Mouse (Mus musculus): ENCODE data around the gene Wipi2. TPM values are rescaled to one million over a fixed set of nuclear protein-coding genes. Genes with fewer than 3 reads are reported as not detected.

Wipi2 gene
- total and polyA plus RNA-seq, 3 experiments, result 10.9 to 42.8 (median 42.7) TPM

GRCm38 (mm10) chr5:142660656-142661434 is 33.3 kb downstream of the Wipi2 start:
- DNase-seq (ENCODE audit: low spot score), result no peak
- H3K4me1 ChIP-seq (ENCODE audit: insufficient read depth, low read depth, low read length), result no peaks in the 10 kb centered on the region
- TF ChIP-seq GATA2 (IDR thresholded peaks at IDR 0.05; ENCODE audit: borderline replicate concordance, low read depth, low read length), result no peak
- TF ChIP-seq TAL1 (conservative IDR thresholded peaks at IDR 0.05; ENCODE audit: low read depth, low read length), result no peak
- no peak for TF ChIP-seq POLR2AphosphoS5 (IDR thresholded peaks at IDR 0.05; ENCODE audit: insufficient replicate concordance, low read depth, low read length)
- TF ChIP-seq CTCF (IDR thresholded peaks at IDR 0.05; ENCODE audit: low read depth, low read length), result no peak
- TF ChIP-seq GATA1 (IDR thresholded peaks at IDR 0.05; ENCODE audit: borderline replicate concordance, low read length), result no peak
- H3K9me3 ChIP-seq (replicated peaks), result no peaks in the 10 kb centered on the region
- peaks cover 99% of the 10 kb centered on the region for H3K36me3 ChIP-seq (replicated peaks)
- no peak for ATAC-seq (ENCODE audit: extremely low read depth, insufficient number of reproducible peaks, low FRiP score, poor library complexity, severe bottlenecking)
- no peaks in the 10 kb centered on the region for H3K27me3 ChIP-seq (ENCODE audit: insufficient read depth, low read length)
- H3K4me3 ChIP-seq (ENCODE audit: low read depth, low read length), result no peak overlapping the region

GRCm38 (mm10) chr5:142667921-142668320 is 40.4 kb downstream of the Wipi2 start:
- Histone ChIP-seq H3K36me3 (replicated peaks) (peaks cover 90% of the 10 kb centered on the region), H3K4me3 (ENCODE audit: low read depth, low read length) (no peak overlapping the region), H3K27me3 (ENCODE audit: insufficient read depth, low read length) (no peaks in the 10 kb centered on the region), H3K9me3 (replicated peaks) (no peaks in the 10 kb centered on the region), H3K4me1 (ENCODE audit: insufficient read depth, low read depth, low read length) (0 out of 2 replicates have a peak, but pooled peaks cover under 1% of the 10 kb centered on the region)
- DNase-seq (ENCODE audit: low spot score) (no peak), ATAC-seq (ENCODE audit: extremely low read depth, insufficient number of reproducible peaks, low FRiP score, poor library complexity, severe bottlenecking) (no peak)
- TF ChIP-seq POLR2AphosphoS5 (IDR thresholded peaks at IDR 0.05; ENCODE audit: insufficient replicate concordance, low read depth, low read length) (no peak), CTCF (IDR thresholded peaks at IDR 0.05; ENCODE audit: low read depth, low read length) (no peak), GATA2 (IDR thresholded peaks at IDR 0.05; ENCODE audit: borderline replicate concordance, low read depth, low read length) (no peak), TAL1 (conservative IDR thresholded peaks at IDR 0.05; ENCODE audit: low read depth, low read length) (no peak), GATA1 (IDR thresholded peaks at IDR 0.05; ENCODE audit: borderline replicate concordance, low read length) (no peak)

- peaks cover 82% of the 10 kb centered on the region for H3K36me3 ChIP-seq (replicated peaks)
- no peaks in the 10 kb centered on the region for H3K9me3 ChIP-seq (replicated peaks)
- TF ChIP-seq GATA1 (IDR thresholded peaks at IDR 0.05; ENCODE audit: borderline replicate concordance, low read length), result no peak
- no peak for TF ChIP-seq CTCF (IDR thresholded peaks at IDR 0.05; ENCODE audit: low read depth, low read length)
- TF ChIP-seq GATA2 (IDR thresholded peaks at IDR 0.05; ENCODE audit: borderline replicate concordance, low read depth, low read length), result no peak
- no peak for TF ChIP-seq TAL1 (conservative IDR thresholded peaks at IDR 0.05; ENCODE audit: low read depth, low read length)
- no peak for TF ChIP-seq POLR2AphosphoS5 (IDR thresholded peaks at IDR 0.05; ENCODE audit: insufficient replicate concordance, low read depth, low read length)
- H3K4me1 ChIP-seq (ENCODE audit: insufficient read depth, low read depth, low read length), result 0 out of 2 replicates have a peak, but pooled peaks cover 3% of the 10 kb centered on the region
- DNase-seq (ENCODE audit: low spot score) (no peak), ATAC-seq (ENCODE audit: extremely low read depth, insufficient number of reproducible peaks, low FRiP score, poor library complexity, severe bottlenecking) (no peak)
- no peaks in the 10 kb centered on the region for H3K27me3 ChIP-seq (ENCODE audit: insufficient read depth, low read length)
- H3K4me3 ChIP-seq (ENCODE audit: low read depth, low read length), result no peak overlapping the region
These were observed 41.2 kb downstream of the Wipi2 start for GRCm38 (mm10) chr5:142668556-142669263.

- H3K4me1 ChIP-seq (ENCODE audit: insufficient read depth, low read depth, low read length), result 0 out of 2 replicates have a peak, but pooled peaks cover 3% of the 10 kb centered on the region
- no peak for TF ChIP-seq GATA2 (IDR thresholded peaks at IDR 0.05; ENCODE audit: borderline replicate concordance, low read depth, low read length)
- TF ChIP-seq TAL1 (conservative IDR thresholded peaks at IDR 0.05; ENCODE audit: low read depth, low read length), result no peak
- no peak for TF ChIP-seq CTCF (IDR thresholded peaks at IDR 0.05; ENCODE audit: low read depth, low read length)
- TF ChIP-seq GATA1 (IDR thresholded peaks at IDR 0.05; ENCODE audit: borderline replicate concordance, low read length), result no peak
- no peak for TF ChIP-seq POLR2AphosphoS5 (IDR thresholded peaks at IDR 0.05; ENCODE audit: insufficient replicate concordance, low read depth, low read length)
- H3K9me3 ChIP-seq (replicated peaks), result no peaks in the 10 kb centered on the region
- peaks cover 72% of the 10 kb centered on the region for H3K36me3 ChIP-seq (replicated peaks)
- no peak overlapping the region for H3K4me3 ChIP-seq (ENCODE audit: low read depth, low read length)
- ATAC-seq (ENCODE audit: extremely low read depth, insufficient number of reproducible peaks, low FRiP score, poor library complexity, severe bottlenecking) (no peak), DNase-seq (ENCODE audit: low spot score) (no peak)
- peaks cover 4% of the 10 kb centered on the region for H3K27me3 ChIP-seq (ENCODE audit: insufficient read depth, low read length)
These were observed 42.2 kb downstream of the Wipi2 start for GRCm38 (mm10) chr5:142669726-142670125.

- Histone ChIP-seq H3K27me3 (ENCODE audit: insufficient read depth, low read length) (peaks cover 4% of the 10 kb centered on the region), H3K9me3 (replicated peaks) (no peaks in the 10 kb centered on the region), H3K4me1 (ENCODE audit: insufficient read depth, low read depth, low read length) (peaks cover 15% of the 10 kb centered on the region), H3K4me3 (ENCODE audit: low read depth, low read length) (no peak overlapping the region), H3K36me3 (replicated peaks) (peaks cover 38% of the 10 kb centered on the region)
- DNase-seq (ENCODE audit: low spot score), result no peak
- no peak for ATAC-seq (ENCODE audit: extremely low read depth, insufficient number of reproducible peaks, low FRiP score, poor library complexity, severe bottlenecking)
- TF ChIP-seq POLR2AphosphoS5 (IDR thresholded peaks at IDR 0.05; ENCODE audit: insufficient replicate concordance, low read depth, low read length) (no peak), GATA2 (IDR thresholded peaks at IDR 0.05; ENCODE audit: borderline replicate concordance, low read depth, low read length) (no peak), TAL1 (conservative IDR thresholded peaks at IDR 0.05; ENCODE audit: low read depth, low read length) (no peak), GATA1 (IDR thresholded peaks at IDR 0.05; ENCODE audit: borderline replicate concordance, low read length) (no peak), CTCF (IDR thresholded peaks at IDR 0.05; ENCODE audit: low read depth, low read length) (no peak)
These were observed 45.6 kb downstream of the Wipi2 start for GRCm38 (mm10) chr5:142673082-142673481.

- H3K4me1 ChIP-seq (ENCODE audit: insufficient read depth, low read depth, low read length), result peaks cover 23% of the 10 kb centered on the region
- TF ChIP-seq GATA1 (IDR thresholded peaks at IDR 0.05; ENCODE audit: borderline replicate concordance, low read length) (no peak), POLR2AphosphoS5 (IDR thresholded peaks at IDR 0.05; ENCODE audit: insufficient replicate concordance, low read depth, low read length) (no peak)
- peak overlapping the region; percentile 31; the same call in 1 of the 2 replicates for H3K4me3 ChIP-seq (ENCODE audit: low read depth, low read length)
- no peak for ATAC-seq (ENCODE audit: extremely low read depth, insufficient number of reproducible peaks, low FRiP score, poor library complexity, severe bottlenecking)
- H3K27me3 ChIP-seq (ENCODE audit: insufficient read depth, low read length), result peaks cover 6% of the 10 kb centered on the region
- no peak for DNase-seq (ENCODE audit: low spot score)
- H3K36me3 ChIP-seq (replicated peaks), result no peaks in the 10 kb centered on the region
- peaks cover 6% of the 10 kb centered on the region for H3K9me3 ChIP-seq (replicated peaks)
These were observed 50.7 kb downstream of the Wipi2 start for GRCm38 (mm10) chr5:142678141-142678571.
